Mouse (Mus musculus): ENCODE data around the gene Gfm2.
"Not testable (repeated sequence)": the region's sequence is repeated elsewhere in the genome, so short reads cannot be mapped to it uniquely, and the experiment has no call there.

The Gfm2 gene

DNA sequence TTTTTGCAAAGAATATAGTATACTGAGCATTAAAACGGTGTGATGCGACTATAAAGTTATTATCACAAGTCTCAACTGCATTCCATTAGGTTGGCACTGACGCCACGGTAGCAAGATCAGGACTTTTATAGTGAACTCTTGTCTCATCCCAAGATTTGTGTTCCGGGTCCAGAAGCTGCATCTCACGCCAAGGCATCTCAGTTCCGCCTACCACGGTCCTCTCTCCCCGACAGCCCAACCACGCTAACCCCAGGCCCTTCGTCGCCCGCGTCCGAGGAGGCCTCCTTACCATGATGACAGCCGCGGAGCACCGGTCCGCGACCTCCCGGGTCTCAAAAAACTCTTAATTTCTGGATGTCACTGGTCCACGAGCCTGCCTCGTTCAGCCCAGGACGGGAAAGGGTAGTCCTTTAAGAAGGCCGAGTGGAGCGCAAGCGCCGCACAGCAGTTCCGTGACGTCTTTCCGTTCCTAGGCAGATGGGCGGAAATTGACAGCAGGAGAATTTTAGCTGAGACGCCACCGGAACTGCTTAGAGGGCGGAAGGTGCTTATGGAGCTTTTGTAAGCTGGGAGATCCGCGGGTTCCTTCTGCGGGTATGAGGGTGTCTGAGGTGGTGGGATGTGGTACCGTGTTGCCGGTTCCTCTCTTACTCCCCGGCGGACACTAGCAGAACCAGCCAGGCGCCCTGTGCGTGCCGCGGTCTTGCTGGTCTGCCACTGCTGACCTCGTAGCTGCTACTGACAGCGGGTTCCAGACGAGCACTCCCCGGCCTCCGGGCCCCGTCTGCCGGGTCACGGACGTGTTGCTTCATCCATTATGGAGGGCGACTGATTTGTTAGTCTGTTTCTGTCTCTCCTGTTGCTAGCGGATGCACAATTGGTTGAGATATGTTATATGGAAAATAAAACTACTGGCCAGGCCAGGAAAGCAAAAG is at the start of gene Gfm2, which contains the start of gene Nsa2:
Gene Gfm2, plus strand, starts transcription at position 472 of the 935 bp plus-strand sequence.
Gene Nsa2, minus strand, starts transcription at position 472 of the 935 bp plus-strand sequence.
- peak; percentile 96 for DNase-seq (ENCODE audit: low spot score)

DNA sequence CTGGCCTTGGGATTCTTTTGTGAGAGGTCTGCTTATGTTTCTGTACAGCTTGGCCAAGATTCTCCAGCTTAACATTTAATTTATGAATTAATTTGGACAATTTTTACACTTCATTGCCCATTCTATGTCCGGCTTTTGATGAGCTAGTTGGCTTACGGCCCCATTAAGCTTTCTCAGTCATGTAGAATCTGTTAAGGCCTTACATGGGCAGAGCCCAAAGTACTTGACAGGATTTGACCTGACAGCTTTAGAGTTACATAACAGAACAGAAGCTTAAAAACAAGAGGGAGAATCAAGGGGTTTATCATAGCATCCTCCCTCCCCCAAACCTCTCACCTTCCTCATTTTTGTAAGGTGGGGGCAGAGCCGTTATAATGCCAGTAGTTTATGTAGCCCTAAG is 49.6 kb upstream of the Gfm2 start:
- DNase-seq (ENCODE audit: low spot score): no peak

GRCm38 (mm10) chr13:97095726-97096125 is 42.0 kb upstream of the Gfm2 start:
- DNase-seq (ENCODE audit: low spot score): no peak

DNA sequence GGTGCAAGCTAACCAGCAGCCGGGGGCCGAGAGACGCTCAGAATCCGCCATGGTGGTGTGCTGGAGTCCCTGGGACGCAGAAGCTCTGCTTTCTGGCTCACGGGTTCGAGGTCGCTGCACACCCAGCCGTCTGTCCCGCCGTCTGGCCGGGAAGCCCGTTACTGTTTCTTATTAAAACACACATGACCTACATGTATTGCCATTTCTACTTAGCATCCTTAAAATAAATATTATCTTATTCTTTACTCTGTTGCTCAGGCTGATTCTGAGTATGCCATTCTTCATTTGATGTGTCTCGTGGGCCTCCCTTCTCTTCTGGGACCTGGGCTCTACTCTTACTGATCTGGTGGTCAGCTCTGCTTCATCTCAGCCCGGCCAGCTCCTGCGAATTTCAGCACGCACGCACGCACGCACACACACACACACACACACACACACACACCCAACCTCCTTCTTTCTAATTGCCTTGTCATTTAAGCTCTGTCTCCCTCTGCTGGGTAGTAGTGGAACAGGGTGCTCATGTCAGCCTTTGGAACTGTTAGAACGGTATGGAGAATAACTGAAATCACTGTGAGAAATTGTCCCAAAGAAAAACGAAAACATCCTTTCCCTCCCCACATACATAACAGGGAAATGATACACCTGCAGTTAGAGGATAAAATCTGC is 38.4 kb upstream of the Gfm2 start, which contains the start of gene Gm6169:
Gene Gm6169, minus strand, starts transcription at position 51 of the 666 bp plus-strand sequence.
- peak; percentile 68 for DNase-seq (ENCODE audit: low spot score)

DNA sequence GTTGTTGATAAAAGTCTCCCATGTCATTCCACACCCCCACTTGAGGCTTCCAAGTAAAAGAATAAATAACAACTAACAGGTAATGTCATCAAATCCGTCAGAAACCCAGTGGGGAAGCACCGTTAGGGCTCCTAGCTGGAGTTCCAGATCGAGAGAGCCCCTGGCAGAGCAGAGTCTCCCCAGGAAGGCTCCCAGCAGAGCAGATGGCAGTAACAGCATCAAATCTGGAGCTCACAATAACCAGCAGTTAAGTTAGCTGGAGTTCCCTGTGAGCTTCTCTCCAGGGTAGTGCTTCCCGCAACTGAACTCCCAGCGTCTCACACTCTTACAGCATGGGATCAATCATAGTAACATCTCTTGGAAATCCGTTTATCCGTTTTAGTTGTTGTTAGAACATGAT is 32.7 kb upstream of the Gfm2 start:
- DNase-seq (ENCODE audit: low spot score): peak; percentile 1

DNA sequence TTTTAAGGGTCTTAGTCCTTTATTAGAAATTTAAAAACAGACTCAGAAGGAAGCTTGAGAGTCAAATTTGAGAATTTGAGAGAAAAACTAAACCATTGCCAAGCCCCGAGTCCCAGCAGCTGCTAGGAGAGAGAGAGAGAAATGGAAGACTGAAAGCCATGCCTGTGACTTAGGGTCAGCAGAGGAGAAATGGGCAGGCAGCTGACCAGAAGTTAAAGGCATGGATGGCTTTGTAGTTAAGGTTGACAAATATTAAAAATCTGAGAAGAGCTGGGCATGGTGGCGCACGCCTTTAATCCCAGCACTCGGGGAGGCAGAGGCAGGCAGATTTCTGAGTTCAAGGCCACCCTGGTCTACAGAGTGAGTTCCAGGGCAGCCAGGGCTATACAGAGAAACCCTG is 30.0 kb upstream of the Gfm2 start:
- not testable (repeated sequence) for DNase-seq (ENCODE audit: low spot score)

GRCm38 (mm10) chr13:97109046-97109445 is 28.7 kb upstream of the Gfm2 start:
- DNase-seq (ENCODE audit: low spot score): no peak

DNA sequence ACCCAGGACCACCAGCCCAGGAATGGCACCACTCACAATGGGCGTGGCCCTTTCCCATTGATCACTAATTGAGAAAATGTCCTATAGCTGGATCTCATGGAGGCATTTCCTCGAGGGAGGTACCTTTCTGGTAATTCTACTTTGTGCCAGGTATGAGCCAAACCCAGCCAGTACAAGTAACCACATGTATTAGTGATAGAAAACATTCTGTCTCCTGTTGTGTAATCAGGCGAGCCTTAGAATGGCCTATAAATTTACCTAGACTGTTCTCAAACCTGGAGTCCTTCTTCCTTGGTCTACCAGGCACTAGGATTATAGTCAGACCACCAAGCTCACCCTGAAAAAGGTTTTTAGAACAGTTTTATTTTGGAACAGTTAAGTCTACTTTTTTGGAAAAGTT is 16.4 kb upstream of the Gfm2 start:
- no peak for DNase-seq (ENCODE audit: low spot score)

GRCm38 (mm10) chr13:97129654-97130053 is 8.1 kb upstream of the Gfm2 start:
- not testable (repeated sequence) for DNase-seq (ENCODE audit: low spot score)

GRCm38 (mm10) chr13:97130413-97130812 is 7.3 kb upstream of the Gfm2 start:
- DNase-seq (ENCODE audit: low spot score): not testable (repeated sequence)

DNA sequence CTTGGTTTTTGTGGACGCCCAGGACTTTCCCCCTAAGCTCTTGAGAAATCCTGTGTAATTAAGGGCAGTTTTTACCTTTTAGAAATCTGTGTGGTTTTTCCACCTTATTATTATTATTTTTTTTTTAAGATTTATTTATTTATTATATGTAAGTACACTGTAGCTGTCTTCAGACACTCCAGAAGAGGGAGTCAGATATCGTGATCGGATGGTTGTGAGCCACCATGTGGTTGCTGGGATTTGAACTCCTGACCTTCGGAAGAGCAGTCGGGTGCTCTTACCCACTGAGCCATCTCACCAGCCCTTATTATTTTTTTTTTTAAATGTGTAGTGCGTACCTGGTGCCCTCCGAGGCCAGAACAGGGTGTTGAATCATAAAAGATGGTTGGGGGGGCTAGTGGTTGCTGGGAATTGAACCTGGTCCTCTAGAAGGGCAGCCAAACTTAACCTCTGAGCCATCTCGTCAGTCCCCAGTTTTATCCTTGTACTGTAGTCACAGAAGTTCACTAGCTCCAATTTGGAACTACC is 731 bp downstream of the Gfm2 start:
- DNase-seq (ENCODE audit: low spot score): not testable (repeated sequence)

GRCm38 (mm10) chr13:97142321-97142720 is 4.6 kb downstream of the Gfm2 start:
- no peak for DNase-seq (ENCODE audit: low spot score)

GRCm38 (mm10) chr13:97145834-97146233 is 8.1 kb downstream of the Gfm2 start:
- peak; percentile 83 for DNase-seq (ENCODE audit: low spot score)

GRCm38 (mm10) chr13:97175520-97176264 is 38.0 kb downstream of the Gfm2 start:
- no peak for DNase-seq (ENCODE audit: low spot score)

DNA sequence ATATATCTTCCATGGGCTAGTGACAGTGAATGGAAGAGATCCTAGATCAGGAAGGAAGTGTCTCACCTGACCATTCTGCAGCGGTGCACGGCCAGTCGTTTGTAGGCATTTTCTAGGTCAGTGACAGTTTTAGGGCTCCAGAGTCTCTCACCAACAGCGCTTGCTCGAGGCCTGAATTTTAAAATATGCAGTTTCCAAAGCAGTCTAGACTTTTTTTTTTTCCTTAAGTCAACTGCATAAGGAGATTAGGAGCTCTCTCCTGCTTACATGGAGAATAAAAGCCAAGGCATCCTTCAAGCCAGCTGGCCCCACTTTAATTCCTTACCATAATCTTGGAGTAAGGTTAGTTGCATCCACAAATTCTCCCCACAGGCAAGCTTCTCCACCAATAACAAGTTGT is 39.0 kb downstream of the Gfm2 start:
- DNase-seq (ENCODE audit: low spot score): no peak

DNA sequence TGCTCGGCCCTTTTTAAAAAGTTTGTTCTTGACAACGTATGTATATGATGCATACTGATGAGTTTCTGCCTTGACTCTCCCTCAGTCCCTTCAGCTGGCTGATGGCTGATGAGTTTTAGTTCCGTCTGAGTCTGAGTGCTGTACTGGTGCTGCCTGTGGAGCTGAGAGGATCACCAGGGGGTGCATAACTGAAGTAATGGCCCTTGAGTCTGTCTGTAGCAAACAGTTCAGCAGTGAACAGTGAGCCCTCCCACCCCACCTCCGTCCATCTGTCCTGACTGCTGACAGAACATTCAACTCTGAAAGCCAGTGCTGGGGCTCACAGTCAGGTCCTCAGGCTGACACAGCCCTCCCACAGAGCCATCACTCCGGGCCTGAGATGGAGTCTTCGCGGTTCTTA is 41.2 kb downstream of the Gfm2 start:
- no peak for DNase-seq (ENCODE audit: low spot score)

DNA sequence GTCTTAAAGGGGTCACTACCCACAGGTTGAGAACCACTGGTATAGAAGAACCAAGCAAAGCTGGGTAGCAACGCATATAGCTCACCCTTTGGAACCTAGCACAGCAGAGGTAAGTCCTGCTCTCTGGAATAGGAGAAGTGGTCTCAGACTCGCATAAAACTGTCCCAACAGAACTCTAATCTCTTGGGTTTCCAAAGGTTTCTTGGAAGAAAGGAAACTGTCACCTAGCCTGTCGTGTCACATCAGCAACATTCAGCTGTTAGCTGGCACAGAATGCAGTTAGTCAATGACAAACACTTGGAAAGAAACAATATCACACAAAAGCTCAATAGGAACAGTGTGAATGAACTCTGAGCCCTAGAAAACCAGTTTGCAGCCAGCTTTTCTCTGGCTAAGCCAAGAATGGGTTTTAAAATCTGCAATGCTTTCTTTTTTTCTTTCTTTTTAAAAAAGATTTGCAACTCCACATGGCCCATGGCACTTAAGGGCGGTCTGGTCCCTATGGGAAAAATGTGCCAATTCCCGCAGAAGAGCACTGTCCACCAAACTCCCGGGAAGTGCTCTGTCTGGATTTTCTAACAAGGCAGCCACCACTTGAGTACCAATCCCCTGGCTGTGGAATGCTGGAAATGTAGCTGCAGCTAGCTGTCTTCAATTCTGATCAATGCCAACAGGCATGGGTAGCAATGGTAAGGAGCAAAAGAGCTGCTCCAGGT is 42.5 kb downstream of the Gfm2 start:
- no peak for DNase-seq (ENCODE audit: low spot score)

DNA sequence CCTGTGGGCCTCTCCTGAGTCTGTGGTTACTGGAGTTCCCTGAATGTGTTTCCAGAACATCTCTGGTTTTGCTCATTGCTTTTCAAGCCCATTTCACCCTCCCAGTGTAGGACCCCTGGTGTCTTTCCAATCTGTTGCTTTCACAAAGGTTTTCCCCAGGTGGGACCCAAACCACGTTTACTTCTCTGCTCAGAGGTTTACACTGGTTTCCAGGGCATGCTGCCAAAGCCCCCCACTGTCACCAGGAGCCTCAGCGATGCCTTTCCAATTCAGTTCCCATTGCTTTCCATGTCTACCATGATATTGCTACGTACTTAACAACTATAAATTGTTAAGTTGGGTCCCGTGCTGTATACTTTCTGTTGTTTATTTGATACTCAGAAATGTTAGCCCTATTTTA is 45.1 kb downstream of the Gfm2 start:
- DNase-seq (ENCODE audit: low spot score): no peak

DNA sequence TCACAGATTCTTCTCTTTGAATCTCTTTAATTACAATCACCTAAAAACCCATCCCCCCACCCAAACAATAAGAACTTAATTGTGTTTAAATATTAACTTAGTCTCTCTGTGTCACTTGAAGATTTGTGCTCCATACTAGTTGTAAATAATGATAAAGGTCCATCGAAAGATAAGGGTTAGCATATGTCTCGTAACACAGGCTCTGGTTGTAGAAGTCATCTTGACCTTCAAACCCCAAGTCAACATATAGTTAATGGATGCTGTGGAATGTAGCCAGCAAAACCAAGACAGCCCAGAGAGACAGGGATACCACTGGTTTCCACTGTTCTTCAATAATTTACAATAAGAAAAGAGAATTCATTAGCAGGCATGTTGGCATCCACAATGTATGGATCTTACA is 46.4 kb downstream of the Gfm2 start:
- DNase-seq (ENCODE audit: low spot score): no peak

DNA sequence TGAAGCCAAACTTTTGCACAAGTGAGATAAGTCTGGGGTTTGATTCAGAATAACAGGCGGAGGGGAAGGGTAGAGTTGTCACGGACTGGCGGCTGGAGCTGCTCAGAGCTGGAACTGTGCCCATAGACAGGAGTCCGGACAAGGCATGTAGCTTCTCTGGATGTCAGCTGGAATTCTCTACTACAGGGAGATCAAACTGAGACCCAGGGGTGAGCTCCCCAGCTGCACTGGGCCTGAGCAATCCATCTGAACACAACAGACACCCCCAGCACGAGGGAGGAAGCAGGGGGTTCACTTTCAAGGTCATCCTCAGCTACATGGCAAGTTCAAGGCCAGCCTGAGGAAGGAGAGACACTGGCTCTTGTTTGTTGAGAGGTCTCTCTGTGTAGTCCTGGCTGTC is 46.9 kb downstream of the Gfm2 start:
- DNase-seq (ENCODE audit: low spot score): no peak

DNA sequence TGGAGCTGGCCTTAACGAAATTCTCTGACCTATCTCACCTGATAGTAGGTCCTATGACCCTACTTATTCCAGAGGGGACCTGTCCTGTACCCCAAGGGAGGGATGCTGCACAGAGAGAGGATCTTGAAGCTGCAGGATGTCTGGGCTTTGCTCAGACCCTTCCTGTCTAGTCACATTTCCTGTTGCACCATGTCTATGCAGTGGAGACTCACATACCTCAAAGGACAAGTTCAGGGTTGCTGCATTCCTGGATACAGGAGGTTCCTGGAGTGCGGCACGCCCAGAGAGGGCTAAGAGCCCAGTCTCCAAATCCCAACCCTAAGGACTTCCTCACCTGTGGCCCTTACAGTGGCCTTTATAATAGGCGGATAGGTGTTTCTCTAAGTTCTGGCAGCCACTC is 48.6 kb downstream of the Gfm2 start:
- no peak for DNase-seq (ENCODE audit: low spot score)

Measured in embryo, embryonic 10 days (tissue).